Mouse (Mus musculus) liver, embryonic 15.5 days (tissue): ENCODE results near the gene Selenow. TPM values are rescaled to one million over a fixed set of nuclear protein-coding genes. Genes with fewer than 3 reads are reported as not detected.
A peak's percentile ranks its signal among the peaks of the same experiment; 100 is the strongest.

Experiments used
- ATAC-seq: fragments of 200-750 bp; cut with Nextera tagmentation; 2 replicates; pipeline ENCODE4 v1.8.0; 2017; ENCODE audit warnings: moderate number of reproducible peaks, mild to moderate bottlenecking, moderate library complexity; ENCODE audit not compliant: insufficient read depth
- H3K27ac ChIP-seq: fragments of 300-500 bp; sonication (generic); replicated peaks from 2 replicates; pipeline ENCODE4 v1.5.1; 2015; ENCODE audit warnings: mild to moderate bottlenecking, inconsistent platforms
- H3K27me3 ChIP-seq: fragments of 300-500 bp; sonication (generic); 2 replicates; pipeline ENCODE4 v1.6.1; 2015; ENCODE audit warnings: mild to moderate bottlenecking, inconsistent platforms
- H3K36me3 ChIP-seq: fragments of 300-500 bp; sonication (generic); replicated peaks from 2 replicates; pipeline ENCODE4 v1.6.1; 2015; ENCODE audit warnings: moderate library complexity, mild to moderate bottlenecking, inconsistent platforms
- H3K4me1 ChIP-seq: fragments of 300-500 bp; sonication (generic); replicated peaks from 2 replicates; pipeline ENCODE4 v1.6.1; 2015; ENCODE audit warnings: inconsistent platforms
- H3K4me2 ChIP-seq: fragments of 300-500 bp; sonication (generic); 2 replicates; pipeline ENCODE4 v1.6.1; 2015; ENCODE audit warnings: moderate library complexity, mild to moderate bottlenecking, inconsistent platforms
- H3K4me3 ChIP-seq: fragments of 300-500 bp; sonication (generic); replicated peaks from 2 replicates; pipeline ENCODE4 v1.5.1; 2015; ENCODE audit warnings: mild to moderate bottlenecking, inconsistent platforms
- H3K9ac ChIP-seq: fragments of 300-500 bp; sonication (generic); 2 replicates; pipeline ENCODE4 v1.6.1; 2015; ENCODE audit warnings: moderate library complexity, mild to moderate bottlenecking, inconsistent platforms
- H3K9me3 ChIP-seq: fragments of 300-500 bp; sonication (generic); replicated peaks from 2 replicates; pipeline ENCODE4 v1.6.1; 2016; ENCODE audit warnings: inconsistent platforms
- WGBS: fragments of 180-500 bp; shearing (Covaris S2); methylation state at CpG from one replicate; pipeline ENCODE4 v1.1.7; 2015; ENCODE audit warnings: mixed read lengths; ENCODE audit not compliant: insufficient replicate concordance; 5-methylcytosine and 5-hydroxymethylcytosine counted together
- polyA plus RNA-seq: library from polyadenylated mRNA; unstranded; fragments of >200 nt; fragmentation: Nextera tagmentation; extraction: Ambion mirVana; gene quantifications from 2 replicates; pipeline ENCODE4 v1.2.1, GENCODE M21; 2015

The Selenow gene
- polyA plus RNA-seq, 1 experiment from 2014 or later = 279 TPM

- peaks cover 50% of the 10 kb centered on the region for H3K4me1 ChIP-seq
- WGBS = 65% methylated on average over 5 of the region's 5 CpGs
Observed at GRCm38 (mm10) chr7:15956143-15956542, 33.9 kb upstream of the Selenow start.

GRCm38 (mm10) chr7:15955509-15955908, 33.3 kb upstream of the Selenow start:
- Histone ChIP-seq H3K4me3 (peak overlapping the region; percentile 46), H3K9ac (peak overlapping the region; percentile 25; the same call in 1 of the 2 replicates), H3K9me3 (no peaks in the 10 kb centered on the region; the same call in 1 of the 2 replicates), H3K27ac (no peak overlapping the region), H3K27me3 (peaks cover 14% of the 10 kb centered on the region; the same call in 1 of the 2 replicates), H3K36me3 (no peaks in the 10 kb centered on the region), H3K4me1 (peaks cover 56% of the 10 kb centered on the region), H3K4me2 (peak overlapping the region; percentile 76)
- WGBS = 17% methylated on average over 7 of the region's 7 CpGs
- ATAC-seq = no peak

More at GRCm38 (mm10) chr7:15956143-15956542, 33.9 kb upstream of the Selenow start:
- Histone ChIP-seq H3K27me3 (peaks cover 11% of the 10 kb centered on the region; the same call in 1 of the 2 replicates), H3K36me3 (no peaks in the 10 kb centered on the region), H3K27ac (no peak overlapping the region), H3K9ac (no peak overlapping the region), H3K9me3 (no peaks in the 10 kb centered on the region; the same call in 1 of the 2 replicates), H3K4me2 (no peak overlapping the region), H3K4me3 (no peak overlapping the region)
- no peak for ATAC-seq

- Histone ChIP-seq H3K27ac (peak overlapping the region; percentile 73), H3K9ac (peak overlapping the region; percentile 25; the same call in 1 of the 2 replicates), H3K9me3 (no peaks in the 10 kb centered on the region; the same call in 1 of the 2 replicates), H3K4me1 (peaks cover 61% of the 10 kb centered on the region), H3K4me2 (peak overlapping the region; percentile 76), H3K36me3 (no peaks in the 10 kb centered on the region), H3K4me3 (peak overlapping the region; percentile 46), H3K27me3 (peaks cover 19% of the 10 kb centered on the region; the same call in 1 of the 2 replicates)
- ATAC-seq = peak; percentile 58
- 1% methylated on average over 21 of the region's 21 CpGs for WGBS
Observed at GRCm38 (mm10) chr7:15954978-15955443, 32.8 kb upstream of the Selenow start.

DNA sequence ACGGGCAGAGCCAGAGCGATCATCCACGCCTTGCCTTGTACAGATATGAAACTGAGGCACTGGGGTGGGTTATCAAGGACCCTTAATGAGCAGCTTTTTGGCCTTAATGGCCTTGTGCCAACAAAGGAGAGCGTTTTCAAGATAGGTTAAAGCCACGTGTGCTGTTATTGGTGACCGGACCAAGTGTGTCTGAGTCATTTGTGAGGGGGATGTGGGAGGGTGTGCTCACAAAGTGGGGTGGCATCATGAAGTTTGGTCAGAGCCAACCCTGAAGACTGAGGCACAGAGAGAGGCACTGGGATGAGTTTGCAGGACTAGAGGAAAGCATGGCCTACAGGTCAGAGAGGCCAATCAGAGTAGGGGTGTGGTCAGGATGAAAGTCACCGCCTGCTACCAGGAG, 32.2 kb upstream of the Selenow start:
- WGBS = 22% methylated on average over 7 of the region's 7 CpGs
- H3K27me3 ChIP-seq = peaks cover 20% of the 10 kb centered on the region; the same call in 1 of the 2 replicates
- ATAC-seq = peak; percentile 73
- no peak overlapping the region for H3K9ac ChIP-seq
- peaks cover 66% of the 10 kb centered on the region for H3K4me1 ChIP-seq
- peak overlapping the region; percentile 73 for H3K27ac ChIP-seq
- H3K9me3 ChIP-seq = no peaks in the 10 kb centered on the region; the same call in 1 of the 2 replicates
- 0 out of 2 replicates have a peak overlapping the region, but pooled peaks have one; percentile 46 for H3K4me3 ChIP-seq
- no peaks in the 10 kb centered on the region for H3K36me3 ChIP-seq
- H3K4me2 ChIP-seq = peak overlapping the region; percentile 76

- H3K4me2 ChIP-seq = no peak overlapping the region
- H3K9ac ChIP-seq = no peak overlapping the region
- ATAC-seq = no peak
- H3K4me1 ChIP-seq = peaks cover 75% of the 10 kb centered on the region
- WGBS = 41% methylated on average over 13 of the region's 13 CpGs
- H3K27ac ChIP-seq = peak overlapping the region; percentile 73; the same call in 1 of the 2 replicates
- H3K9me3 ChIP-seq = no peaks in the 10 kb centered on the region; the same call in 1 of the 2 replicates
- H3K36me3 ChIP-seq = no peaks in the 10 kb centered on the region
- no peak overlapping the region for H3K4me3 ChIP-seq
- peaks cover 20% of the 10 kb centered on the region; the same call in 1 of the 2 replicates for H3K27me3 ChIP-seq
Observed at GRCm38 (mm10) chr7:15953307-15954074, 31.3 kb upstream of the Selenow start.

GRCm38 (mm10) chr7:15952416-15952815, 30.2 kb upstream of the Selenow start:
- H3K27ac ChIP-seq = peak overlapping the region; percentile 73
- H3K4me1 ChIP-seq = peaks cover 86% of the 10 kb centered on the region

GRCm38 (mm10) chr7:15950008-15950407, 27.8 kb upstream of the Selenow start:
- Histone ChIP-seq H3K27ac (no peak overlapping the region), H3K4me2 (no peak overlapping the region), H3K27me3 (peaks cover 10% of the 10 kb centered on the region; the same call in 1 of the 2 replicates), H3K36me3 (no peaks in the 10 kb centered on the region), H3K9me3 (no peaks in the 10 kb centered on the region; the same call in 1 of the 2 replicates), H3K9ac (no peak overlapping the region), H3K4me1 (peaks cover 91% of the 10 kb centered on the region), H3K4me3 (no peak overlapping the region)
- no peak for ATAC-seq
- WGBS = 78% methylated on average over 15 of the region's 15 CpGs

More at GRCm38 (mm10) chr7:15952416-15952815, 30.2 kb upstream of the Selenow start:
- 26% methylated on average over 3 of the region's 3 CpGs for whole genome bisulfite sequencing
- ATAC-seq = peak; percentile 77
- Histone ChIP-seq H3K4me2 (peak overlapping the region; percentile 29), H3K9ac (no peak overlapping the region), H3K4me3 (no peak overlapping the region), H3K36me3 (no peaks in the 10 kb centered on the region), H3K9me3 (no peaks in the 10 kb centered on the region; the same call in 1 of the 2 replicates), H3K27me3 (peaks cover 20% of the 10 kb centered on the region; the same call in 1 of the 2 replicates)

DNA sequence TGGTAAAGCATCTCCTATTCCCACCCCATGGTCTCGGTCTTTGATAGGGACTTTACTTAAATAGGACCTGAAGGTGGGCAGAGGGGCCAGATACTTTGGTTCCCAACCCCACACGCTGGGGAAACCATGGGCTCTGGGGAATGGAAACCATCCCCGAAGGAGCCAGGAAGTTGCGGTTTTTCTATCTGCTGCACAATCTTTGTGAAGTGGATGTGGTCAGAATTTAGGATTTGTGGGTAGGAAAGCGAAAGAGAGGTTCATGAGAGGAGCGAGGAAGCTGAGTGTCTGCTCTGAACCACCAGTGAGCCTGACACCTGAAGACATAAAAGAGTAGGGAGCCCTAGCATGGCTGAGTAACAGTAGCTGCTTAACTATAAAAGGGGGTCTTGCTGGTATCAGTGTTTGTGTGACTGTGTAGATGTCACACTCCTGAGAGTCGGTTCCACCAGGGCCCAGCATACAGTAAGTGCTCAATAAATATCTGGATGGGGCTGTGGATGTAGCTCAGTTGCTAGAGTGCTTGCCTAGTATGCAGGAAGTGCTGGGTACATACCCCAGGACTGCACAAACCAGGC, 27.1 kb upstream of the Selenow start:
- Histone ChIP-seq H3K4me3 (no peak overlapping the region), H3K27me3 (peaks cover 9% of the 10 kb centered on the region; the same call in 1 of the 2 replicates), H3K36me3 (peaks cover 4% of the 10 kb centered on the region), H3K4me1 (peaks cover 91% of the 10 kb centered on the region), H3K9ac (no peak overlapping the region), H3K27ac (no peak overlapping the region), H3K9me3 (no peaks in the 10 kb centered on the region; the same call in 1 of the 2 replicates), H3K4me2 (peak overlapping the region; percentile 81)
- ATAC-seq = no peak
- 38% methylated on average over 7 of the region's 7 CpGs for WGBS

DNA sequence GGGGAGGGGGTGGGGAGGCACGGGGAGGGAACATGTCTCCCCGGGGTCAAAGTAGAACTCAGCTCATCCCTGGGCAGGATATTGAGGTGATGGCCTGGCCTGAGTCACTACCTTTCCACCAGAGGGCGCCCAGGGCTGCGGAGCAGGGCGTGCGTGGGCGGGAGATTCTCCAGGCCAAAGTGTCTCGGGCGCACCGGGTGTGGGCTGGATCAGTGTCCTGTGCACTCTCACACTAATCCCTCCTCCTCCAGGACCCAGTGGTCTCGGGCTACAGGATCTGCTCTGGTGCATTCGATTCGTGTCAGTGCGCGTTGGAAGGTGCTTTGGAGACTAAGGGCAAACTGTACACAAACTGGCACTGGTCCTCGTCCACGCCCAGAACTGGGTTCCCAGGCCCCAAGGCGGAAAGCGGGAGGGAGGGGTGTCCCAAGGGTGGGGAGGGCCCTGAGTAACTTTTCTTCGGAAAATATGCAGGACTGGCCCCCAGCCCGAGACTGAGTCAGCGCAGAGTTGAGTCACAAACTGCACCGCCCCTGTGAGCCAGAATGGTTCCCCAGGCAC, 26.3 kb upstream of the Selenow start:
- Histone ChIP-seq H3K9me3 (no peaks in the 10 kb centered on the region; the same call in 1 of the 2 replicates), H3K27ac (peak overlapping the region; percentile 39), H3K4me2 (peak overlapping the region; percentile 81), H3K9ac (peak overlapping the region; percentile 48), H3K27me3 (peaks cover 9% of the 10 kb centered on the region; the same call in 1 of the 2 replicates), H3K4me3 (peak overlapping the region; percentile 49), H3K36me3 (peaks cover 12% of the 10 kb centered on the region), H3K4me1 (peaks cover 88% of the 10 kb centered on the region)
- WGBS = 2% methylated on average over 23 of the region's 23 CpGs
- ATAC-seq = peak; percentile 65

DNA sequence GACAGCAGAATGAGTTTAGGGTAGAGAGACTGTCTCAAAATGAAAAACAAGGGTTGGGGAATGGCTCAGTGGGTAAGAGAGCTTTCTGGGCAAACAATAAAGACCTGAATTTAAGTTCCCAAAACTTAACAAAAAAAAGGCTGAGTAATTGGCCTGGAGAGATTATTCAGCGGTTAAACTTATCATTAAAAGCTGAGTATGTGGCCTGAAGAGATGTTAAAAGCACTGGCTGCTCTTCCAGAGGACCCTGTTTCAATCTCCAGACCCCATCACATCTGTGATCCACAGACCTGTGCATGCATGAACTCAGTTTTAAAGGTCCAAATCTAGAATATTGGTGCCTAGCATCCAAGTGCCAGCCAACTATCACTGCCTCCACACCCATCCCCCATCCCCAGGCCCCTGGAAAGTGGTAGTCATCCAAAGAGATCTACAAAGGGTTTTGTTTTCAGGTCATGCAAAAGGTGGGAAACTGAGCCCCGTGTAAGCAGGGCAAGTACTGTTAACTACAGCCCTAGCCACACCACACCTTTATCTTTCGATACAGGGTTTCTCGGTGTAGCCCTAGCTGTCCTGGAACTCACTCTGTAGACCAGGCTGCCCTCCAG, 25.6 kb upstream of the Selenow start:
- no peaks in the 10 kb centered on the region for H3K9me3 ChIP-seq
- H3K4me2 ChIP-seq = peak overlapping the region; percentile 81
- ATAC-seq = peak; percentile 2
- H3K27ac ChIP-seq = peak overlapping the region; percentile 39
- peak overlapping the region; percentile 49; the same call in 1 of the 2 replicates for H3K4me3 ChIP-seq
- WGBS = 21% methylated on average over 4 of the region's 4 CpGs
- H3K4me1 ChIP-seq = peaks cover 86% of the 10 kb centered on the region
- peaks cover 19% of the 10 kb centered on the region for H3K36me3 ChIP-seq
- peaks cover 9% of the 10 kb centered on the region; the same call in 1 of the 2 replicates for H3K27me3 ChIP-seq
- 0 out of 2 replicates have a peak overlapping the region, but pooled peaks have one; percentile 48 for H3K9ac ChIP-seq
